Mouse (Mus musculus) bone marrow macrophage, adult 2 months (primary cell): ENCODE results near the gene Siglec1.

Source experiments
- CTCF ChIP-seq: IDR thresholded peaks from 2 replicates; pipeline ENCODE4 v1.5.1; 2012; ENCODE audit warnings: low read depth, mild to moderate bottlenecking, low read length, moderate library complexity
- POLR2A ChIP-seq: IDR thresholded peaks from 2 replicates; pipeline ENCODE4 v1.6.1; 2012; ENCODE audit warnings: mild to moderate bottlenecking, low read depth, low read length, borderline replicate concordance

DNA sequence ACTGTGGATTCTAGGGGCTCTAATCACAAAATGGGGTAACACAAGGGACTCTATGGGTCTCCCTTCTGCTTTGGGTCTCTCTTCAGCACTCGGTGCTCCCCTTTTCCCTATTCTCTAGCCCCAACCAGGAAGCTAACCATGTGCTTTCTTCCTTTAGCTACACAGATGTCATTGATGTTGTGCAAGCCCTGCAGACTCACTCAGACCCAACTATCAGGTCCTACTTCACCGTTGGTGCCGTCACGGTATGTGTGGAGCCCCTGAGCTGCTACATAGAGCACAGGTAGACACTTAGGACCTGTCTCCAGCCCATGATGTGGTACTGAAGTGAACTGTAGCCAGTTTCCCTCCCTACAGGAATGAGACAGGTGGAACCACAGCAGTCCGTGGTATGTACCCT lies 19.4 kb upstream of the Siglec1 start:
- TF ChIP-seq POLR2A (no peak), CTCF (no peak)
